Mouse (Mus musculus) bone marrow, adult 2 months (tissue): Measurements from ENCODE around the gene 3110021N24Rik.

Experiments used
- CTCF ChIP-seq: fragments of 200-500 bp; IDR thresholded peaks from 2 replicates; pipeline ENCODE4 v1.5.1; 2011; ENCODE audit warnings: low read length, control low read depth; ENCODE audit not compliant: control insufficient read depth, insufficient read depth
- POLR2A ChIP-seq: fragments of 200-500 bp; IDR thresholded peaks from 2 replicates; pipeline ENCODE4 v1.6.1; 2011; ENCODE audit warnings: low read depth, mild to moderate bottlenecking, control low read depth, low read length, borderline replicate concordance; ENCODE audit not compliant: control insufficient read depth

- no peak for TF ChIP-seq CTCF
- TF ChIP-seq POLR2A, result no peak
Observed at GRCm38 (mm10) chr4:108731582-108731981, 12.1 kb downstream of the 3110021N24Rik start.
